Mouse (Mus musculus) MEL (cell line): Measurements from ENCODE around the gene Gck. TPM values are rescaled to one million over a fixed set of nuclear protein-coding genes. Genes with fewer than 3 reads are reported as not detected.

ENCODE experiments used
- DNase-seq: peaks from one replicate; pipeline ENCODE4 v3.0.0; 2011; ENCODE audit warnings: low read depth, low spot score
- H3K27ac ChIP-seq: 2 replicates; pipeline ENCODE4 v1.5.1; 2012; ENCODE audit warnings: low read depth, mild to moderate bottlenecking, control low read depth, low read length, moderate library complexity; ENCODE audit not compliant: control insufficient read depth
- H3K27me3 ChIP-seq, 2 experiments: fragments of 150-350 bp in 1 of 2; sonication (generic) in 1 of 2; 2 replicates each; pipeline ENCODE4 v1.6.1; 2012; ENCODE audit warnings: low read length in 2 of 2, mild to moderate bottlenecking in 2 of 2, improper control_type of control experiment in 1 of 2, moderate library complexity in 1 of 2; ENCODE audit not compliant: insufficient read depth in 2 of 2, control insufficient read depth in 1 of 2
- H3K36me3 ChIP-seq, 2 experiments: 2 replicates each; pipeline ENCODE4 v1.6.1; 2012 to 2014; ENCODE audit warnings: low read length in 2 of 2, improper control_type of control experiment in 1 of 2, inconsistent platforms in 1 of 2, mild to moderate bottlenecking in 1 of 2; ENCODE audit not compliant: insufficient read depth in 2 of 2, control insufficient read depth in 1 of 2
- H3K4me1 ChIP-seq, 2 experiments: fragments of 150-350 bp in 1 of 2; sonication (generic) in 1 of 2; 2 replicates each; pipeline ENCODE4 v1.6.1; 2012; ENCODE audit warnings: low read length in 2 of 2, improper control_type of control experiment in 1 of 2, mild to moderate bottlenecking in 1 of 2; ENCODE audit not compliant: insufficient read depth in 2 of 2, control insufficient read depth in 1 of 2
- H3K4me3 ChIP-seq, 2 experiments: fragments of 150-350 bp in 1 of 2; sonication (generic) in 1 of 2; 2 replicates each; pipeline ENCODE4 v1.5.1; 2012; ENCODE audit warnings: low read depth in 2 of 2, low read length in 2 of 2, mild to moderate bottlenecking in 2 of 2, moderate library complexity in 2 of 2, control low read depth in 1 of 2, improper control_type of control experiment in 1 of 2; ENCODE audit not compliant: control insufficient read depth in 1 of 2, insufficient read depth in 1 of 2
- H3K79me2 ChIP-seq: 2 replicates; pipeline ENCODE4 v1.6.1; 2012; ENCODE audit warnings: mild to moderate bottlenecking, low read length, moderate library complexity; ENCODE audit not compliant: control insufficient read depth, poor library complexity, insufficient read depth
- H3K9ac ChIP-seq: 2 replicates; pipeline ENCODE4 v1.6.1; 2012; ENCODE audit warnings: low read depth, mild to moderate bottlenecking, control low read depth, low read length, moderate library complexity; ENCODE audit not compliant: control insufficient read depth, poor library complexity, severe bottlenecking
- H3K9me3 ChIP-seq: fragments of 150-350 bp; sonication (generic); replicated peaks from 2 replicates; pipeline ENCODE4 v1.6.1; 2012; ENCODE audit warnings: mild to moderate bottlenecking, low read length, improper control_type of control experiment, moderate library complexity; ENCODE audit not compliant: insufficient read depth
- CHD2 ChIP-seq: IDR thresholded peaks from 2 replicates; pipeline ENCODE4 v1.6.1; 2011; ENCODE audit warnings: low read length, improper control_type of control experiment
- CTCF ChIP-seq, 3 experiments: IDR thresholded peaks in 2 of 3; conservative IDR thresholded peaks in 1 of 3; 2 replicates each; pipeline ENCODE4 v1.5.1; 2011 to 2012; ENCODE audit warnings: low read length in 3 of 3, low read depth in 2 of 3, mild to moderate bottlenecking in 2 of 3, improper control_type of control experiment in 1 of 3, inconsistent platforms in 1 of 3, mixed read lengths in 1 of 3, moderate library complexity in 1 of 3; ENCODE audit not compliant: control insufficient read depth in 1 of 3, insufficient read depth in 1 of 3, poor library complexity in 1 of 3, severe bottlenecking in 1 of 3
- E2F4 ChIP-seq: IDR thresholded peaks from 2 replicates; pipeline ENCODE4 v1.6.1; 2011; ENCODE audit warnings: low read depth, low read length, improper control_type of control experiment, borderline replicate concordance
- ELF1 ChIP-seq: IDR thresholded peaks from 2 replicates; pipeline ENCODE4 v1.6.1; 2014; ENCODE audit warnings: low read depth, mild to moderate bottlenecking, inconsistent platforms, low read length, improper control_type of control experiment, moderate library complexity
- EP300 ChIP-seq, 2 experiments: IDR thresholded peaks; 2 replicates each; pipeline ENCODE4 v1.6.1; 2011; ENCODE audit warnings: improper control_type of control experiment in 2 of 2, low read length in 2 of 2, low read depth in 1 of 2, mild to moderate bottlenecking in 1 of 2
- ETS1 ChIP-seq: IDR thresholded peaks from 2 replicates; pipeline ENCODE4 v1.6.1; 2012; ENCODE audit warnings: low read depth, mild to moderate bottlenecking, inconsistent platforms, low read length, improper control_type of control experiment, moderate library complexity
- GATA1 ChIP-seq: IDR thresholded peaks from 2 replicates; pipeline ENCODE4 v1.6.1; 2011; ENCODE audit warnings: low read depth, low read length, improper control_type of control experiment
- HCFC1 ChIP-seq: IDR thresholded peaks from 2 replicates; pipeline ENCODE4 v1.6.1; 2012; ENCODE audit warnings: low read depth, mild to moderate bottlenecking, inconsistent platforms, low read length, improper control_type of control experiment, moderate library complexity
- JUND ChIP-seq: IDR thresholded peaks from 2 replicates; pipeline ENCODE4 v1.6.1; 2011; ENCODE audit warnings: low read depth, mild to moderate bottlenecking, improper control_type of control experiment, low read length
- MAX ChIP-seq: IDR thresholded peaks from 2 replicates; pipeline ENCODE4 v1.6.1; 2011; ENCODE audit warnings: low read length, improper control_type of control experiment
- MAZ ChIP-seq: IDR thresholded peaks from 2 replicates; pipeline ENCODE4 v1.6.1; 2012; ENCODE audit warnings: low read depth, mild to moderate bottlenecking, inconsistent platforms, low read length, improper control_type of control experiment
- MEF2A ChIP-seq: IDR thresholded peaks from 2 replicates; pipeline ENCODE4 v1.6.1; 2014; ENCODE audit warnings: low read depth, mild to moderate bottlenecking, inconsistent platforms, low read length, improper control_type of control experiment; ENCODE audit not compliant: poor library complexity, insufficient replicate concordance, severe bottlenecking; ENCODE audit errors: extremely low read depth
- MXI1 ChIP-seq: IDR thresholded peaks from 2 replicates; pipeline ENCODE4 v1.6.1; 2011; ENCODE audit warnings: mild to moderate bottlenecking, low read depth, low read length, improper control_type of control experiment
- MYC ChIP-seq: IDR thresholded peaks from 2 replicates; pipeline ENCODE4 v1.6.1; 2011; ENCODE audit warnings: low read depth, mild to moderate bottlenecking, low read length, improper control_type of control experiment, moderate library complexity
- NRF1 ChIP-seq: IDR thresholded peaks from 2 replicates; pipeline ENCODE4 v1.6.1; 2014; ENCODE audit warnings: low read depth, mild to moderate bottlenecking, inconsistent platforms, low read length, improper control_type of control experiment, moderate library complexity; ENCODE audit not compliant: poor library complexity, insufficient read depth, severe bottlenecking
- POLR2AphosphoS2 ChIP-seq: IDR thresholded peaks from 2 replicates; pipeline ENCODE4 v1.6.1; 2011; ENCODE audit warnings: low read length, improper control_type of control experiment
- POLR2AphosphoS5 ChIP-seq: IDR thresholded peaks from 2 replicates; pipeline ENCODE4 v1.6.1; 2012; ENCODE audit warnings: low read depth, borderline replicate concordance, mild to moderate bottlenecking, inconsistent platforms, low read length, moderate library complexity, mixed read lengths
- RAD21 ChIP-seq: IDR thresholded peaks from 2 replicates; pipeline ENCODE4 v1.6.1; 2011; ENCODE audit warnings: mild to moderate bottlenecking, low read depth, low read length, improper control_type of control experiment
- SIN3A ChIP-seq: IDR thresholded peaks from 2 replicates; pipeline ENCODE4 v1.6.1; 2012; ENCODE audit warnings: low read length, improper control_type of control experiment, inconsistent platforms
- TAL1 ChIP-seq: IDR thresholded peaks from 2 replicates; pipeline ENCODE4 v1.6.1; 2012; ENCODE audit warnings: mild to moderate bottlenecking, inconsistent platforms, low read length, moderate library complexity, mixed read lengths
- ZMIZ1 ChIP-seq: IDR thresholded peaks from 2 replicates; pipeline ENCODE4 v1.6.1; 2012; ENCODE audit warnings: low read depth, mild to moderate bottlenecking, inconsistent platforms, low read length, improper control_type of control experiment, moderate library complexity
- polyA plus RNA-seq, 2 experiments: library from polyadenylated mRNA; stranded (reverse) in 1 of 2; unstranded in 1 of 2; fragments of >175 nt in 1 of 2; fragments of >200 nt in 1 of 2; gene quantifications; 2 replicates each; pipeline versions ENCODE4 v1.2.1 to v1.2.4; 2012; ENCODE audit warnings: low replicate concordance in 2 of 2, low read depth in 1 of 2; ENCODE audit not compliant: insufficient read length in 2 of 2, insufficient read depth in 1 of 2, missing spikeins in 1 of 2
- total RNA-seq: library from RNA; depleted of rRNA; stranded (reverse); fragments of 300-350 nt; gene quantifications from 2 replicates; pipeline ENCODE4 v1.2.3, GENCODE M21; 2012

Gck gene
- total and polyA plus RNA-seq, 3 experiments = not detected

DNA sequence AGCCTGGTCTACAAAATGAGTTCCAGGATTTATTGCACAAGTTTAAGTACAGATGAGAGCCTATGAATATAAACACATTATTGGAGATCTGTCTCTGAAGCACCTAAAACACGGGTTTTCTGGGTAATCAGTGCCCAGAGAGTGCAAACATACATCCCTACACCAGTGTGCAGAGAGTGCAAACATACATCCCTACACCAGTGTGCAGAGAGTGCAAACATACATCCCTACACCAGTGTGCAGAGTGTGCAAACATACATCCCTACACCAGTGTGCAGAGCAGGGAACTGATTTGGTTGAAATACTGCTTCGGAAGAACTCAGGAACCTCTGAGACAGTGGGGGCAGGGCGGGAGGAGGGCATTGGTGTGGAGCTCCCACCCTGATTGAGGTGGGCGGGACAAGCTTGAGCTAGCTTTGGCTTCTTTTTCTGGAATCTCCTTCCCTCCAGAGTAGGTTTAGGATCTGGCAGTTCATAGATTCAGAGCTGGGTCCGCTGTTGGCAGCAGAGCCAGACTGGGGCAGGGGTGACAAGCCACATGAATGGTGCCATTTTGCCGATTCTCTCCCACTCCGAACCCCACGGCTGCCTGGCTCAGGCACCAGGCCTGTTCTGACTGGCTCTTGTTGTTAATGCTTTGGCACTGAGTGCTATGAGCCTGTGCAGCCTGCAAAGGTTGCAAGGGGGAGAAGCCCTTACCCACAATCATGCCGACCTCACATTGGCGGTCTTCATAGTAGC is 43.9 kb downstream of the Gck start:
- TF ChIP-seq SIN3A (no peak), POLR2AphosphoS2 (no peak), EP300 (IDR thresholded peaks at IDR 0.05; ENCODE audit: low read depth in 1 of 2, low read length in 2 of 2) (no peak), ETS1 (no peak), TAL1 (no peak), NRF1 (no peak), ELF1 (no peak), MEF2A (no peak)
- no peaks in the 10 kb centered on the region for H3K9me3 ChIP-seq
- H3K4me3 ChIP-seq = no peak overlapping the region
- H3K79me2 ChIP-seq = no peaks in the 10 kb centered on the region
- no peaks in the 10 kb centered on the region for H3K36me3 ChIP-seq
- H3K4me1 ChIP-seq = 0 out of 4 replicates have a peak, but pooled peaks cover 0 to 2% of the 10 kb centered on the region in 2 experiments
- H3K27ac ChIP-seq = no peak overlapping the region
- peaks cover 0 to 5% of the 10 kb centered on the region in 2 experiments; a peak in 3 of 4 replicates for H3K27me3 ChIP-seq
- no peak overlapping the region for H3K9ac ChIP-seq
- no peak for DNase-seq

- no peak overlapping the region for H3K4me3 ChIP-seq
- H3K4me1 ChIP-seq = 0 out of 4 replicates have a peak, but pooled peaks cover 0 to 2% of the 10 kb centered on the region in 2 experiments
- no peaks in the 10 kb centered on the region for H3K36me3 ChIP-seq
- H3K9me3 ChIP-seq = no peaks in the 10 kb centered on the region
- peaks cover 0 to 5% of the 10 kb centered on the region in 2 experiments; a peak in 3 of 4 replicates for H3K27me3 ChIP-seq
- no peak overlapping the region for H3K27ac ChIP-seq
- TF ChIP-seq ZMIZ1 (no peak), MYC (no peak), MEF2A (no peak), GATA1 (no peak), RAD21 (no peak), CTCF (IDR thresholded peaks at IDR 0.05 in 2 of 3, conservative IDR thresholded peaks at IDR 0.05 in 1 of 3; ENCODE audit: control insufficient read depth in 1 of 3, insufficient read depth in 1 of 3, low read depth in 2 of 3, low read length in 3 of 3, poor library complexity in 1 of 3, severe bottlenecking in 1 of 3) (no peak), CHD2 (no peak), E2F4 (no peak), MAX (no peak), MXI1 (no peak), POLR2AphosphoS5 (no peak), HCFC1 (no peak), JUND (no peak), MAZ (no peak), SIN3A (no peak), POLR2AphosphoS2 (no peak)
- H3K79me2 ChIP-seq = no peaks in the 10 kb centered on the region
- DNase-seq = no peak
- no peak overlapping the region for H3K9ac ChIP-seq
Observed at GRCm38 (mm10) chr11:5904871-5905270, 45.0 kb downstream of the Gck start.
